Mouse (Mus musculus) testis, adult 2 months (tissue): ENCODE measurements at regions not wholly inside any gene's neighbourhood (a gene's known extent, or its start where the extent isn't known, plus 50 kb on each side); places are given as distances from the start of the nearest gene placed in this dataset.

Experiments
- H3K27ac ChIP-seq: fragments of 200-500 bp; 2 replicates; pipeline ENCODE4 v1.5.1; 2012; ENCODE audit warnings: low read depth, low read length; ENCODE audit not compliant: control insufficient read depth, insufficient read depth
- H3K27me3 ChIP-seq: fragments of 200-500 bp; 2 replicates; pipeline ENCODE4 v1.6.1; 2012; ENCODE audit warnings: mild to moderate bottlenecking, low read length, moderate library complexity; ENCODE audit not compliant: control insufficient read depth, insufficient read depth
- H3K36me3 ChIP-seq: fragments of 200-500 bp; 2 replicates; pipeline ENCODE4 v1.6.1; 2012; ENCODE audit warnings: mild to moderate bottlenecking, low read length; ENCODE audit not compliant: control insufficient read depth, insufficient read depth
- H3K4me1 ChIP-seq: fragments of 200-500 bp; 2 replicates; pipeline ENCODE4 v1.6.1; 2012; ENCODE audit warnings: low read length; ENCODE audit not compliant: control insufficient read depth, insufficient read depth
- H3K4me3 ChIP-seq: fragments of 200-500 bp; 2 replicates; pipeline ENCODE4 v1.5.1; 2012; ENCODE audit warnings: low read depth, mild to moderate bottlenecking, low read length, moderate library complexity, mixed read lengths; ENCODE audit not compliant: control insufficient read depth
- CTCF ChIP-seq: fragments of 200-500 bp; IDR thresholded peaks from 2 replicates; pipeline ENCODE4 v1.5.1; 2012; ENCODE audit warnings: low read depth, mild to moderate bottlenecking, inconsistent platforms, low read length, moderate library complexity; ENCODE audit not compliant: control insufficient read depth, insufficient read depth, insufficient replicate concordance
- POLR2A ChIP-seq: fragments of 200-500 bp; IDR thresholded peaks from 2 replicates; pipeline ENCODE4 v1.6.1; 2012; ENCODE audit warnings: low read depth, mild to moderate bottlenecking, inconsistent platforms, low read length, moderate library complexity; ENCODE audit not compliant: control insufficient read depth

DNA sequence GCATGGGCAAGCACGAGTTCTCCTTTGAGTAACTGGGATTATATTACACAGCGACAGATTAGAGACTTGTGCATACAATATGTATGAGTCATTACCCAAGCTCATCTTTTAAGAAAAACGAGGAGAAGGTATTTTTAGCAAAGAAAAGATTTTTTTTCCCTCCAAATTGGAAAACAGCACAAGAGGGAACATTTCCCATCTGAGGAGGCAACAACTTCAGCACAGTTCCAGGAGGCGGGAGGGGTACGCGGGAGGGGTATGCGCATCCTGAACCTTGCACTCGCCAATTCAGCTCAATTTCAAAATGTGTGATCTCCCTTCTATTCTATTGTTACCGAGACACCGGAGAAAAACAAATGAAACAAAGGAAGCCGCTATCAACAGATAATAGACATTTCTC, 472.6 kb upstream of the Tmem132c start:
- H3K4me1 ChIP-seq = no peaks in the 10 kb centered on the region
- no peak for TF ChIP-seq CTCF
- TF ChIP-seq POLR2A = no peak
- no peak overlapping the region for H3K27ac ChIP-seq
- no peaks in the 10 kb centered on the region for H3K27me3 ChIP-seq
- no peaks in the 10 kb centered on the region for H3K36me3 ChIP-seq
- no peak overlapping the region for H3K4me3 ChIP-seq

DNA sequence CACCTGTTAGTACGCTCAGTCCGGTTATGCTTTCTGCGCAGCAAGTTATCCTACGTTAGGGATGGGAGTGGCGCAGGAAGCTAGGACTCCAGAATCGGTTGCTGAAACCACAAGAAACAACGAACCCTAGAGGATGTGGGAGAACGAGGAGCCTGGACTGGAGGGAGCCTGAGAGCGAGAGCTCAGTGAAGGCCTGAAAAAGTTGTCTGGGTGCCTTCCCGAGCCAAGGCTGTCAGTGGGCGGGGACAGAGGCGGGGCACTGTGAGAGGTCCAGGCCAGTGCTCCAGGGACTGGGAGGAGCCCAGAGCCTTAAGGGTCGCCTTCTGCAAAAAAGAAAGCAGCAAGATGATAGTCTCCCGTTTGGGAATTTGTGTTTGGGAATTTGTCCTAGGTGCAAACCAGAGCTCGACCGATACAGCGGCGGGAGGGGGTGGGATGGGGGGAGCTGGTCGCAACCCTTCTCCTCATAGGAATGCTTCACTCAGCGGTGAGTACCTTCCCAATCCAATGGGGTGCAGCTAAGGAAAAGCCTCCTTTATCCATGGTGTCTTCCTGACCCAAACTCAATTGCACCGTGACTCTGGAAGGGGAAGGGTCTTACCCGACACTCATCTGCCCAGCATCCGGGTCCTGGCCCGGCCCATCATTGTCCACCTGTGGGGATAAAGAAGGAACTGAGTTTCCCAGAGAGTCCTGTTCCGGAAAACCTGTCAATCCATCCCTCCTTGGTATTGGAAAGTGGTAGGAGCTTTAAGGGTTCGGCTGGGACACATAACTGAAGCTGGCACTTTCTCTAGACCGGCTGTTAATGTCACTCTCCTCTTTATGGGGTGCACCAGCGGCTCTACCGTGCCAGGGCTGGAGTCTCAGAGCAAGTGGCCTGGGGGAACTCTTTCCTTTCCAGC, 453.6 kb upstream of the Tmem132c start:
- peak overlapping the region; percentile 22 for H3K4me3 ChIP-seq
- no peaks in the 10 kb centered on the region for H3K36me3 ChIP-seq
- TF ChIP-seq CTCF = no peak
- TF ChIP-seq POLR2A = no peak
- no peaks in the 10 kb centered on the region; the same call in 1 of the 2 replicates for H3K27me3 ChIP-seq
- peaks cover 2% of the 10 kb centered on the region; the same call in 1 of the 2 replicates for H3K4me1 ChIP-seq
- no peak overlapping the region for H3K27ac ChIP-seq

DNA sequence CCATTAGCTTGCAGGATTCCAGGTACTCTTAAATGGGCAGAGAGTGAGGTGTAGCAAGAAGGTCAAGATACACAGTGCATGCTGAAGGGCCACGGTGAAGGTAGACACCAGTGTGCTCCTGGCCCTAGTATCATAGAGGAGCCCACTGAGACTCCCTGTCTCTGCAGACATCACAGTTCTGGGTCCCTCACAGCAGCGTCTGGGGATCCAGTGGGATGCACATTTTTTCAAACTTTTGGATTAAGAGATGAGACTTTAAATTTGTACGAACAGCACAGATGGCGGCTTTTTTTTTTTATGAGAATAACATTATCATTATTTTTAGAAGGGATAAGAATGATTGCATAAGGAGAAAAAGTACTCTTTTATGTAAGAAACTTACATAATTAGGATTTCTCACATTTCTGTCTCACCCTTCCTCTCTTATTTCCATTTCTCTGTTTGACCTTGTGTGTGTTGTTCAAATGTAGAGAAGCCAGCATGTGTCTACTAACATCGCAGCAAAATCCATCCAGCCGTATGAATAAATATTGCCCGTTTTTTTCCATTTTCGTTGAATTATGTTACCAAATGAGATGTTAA, 441.8 kb upstream of the Tmem132c start:
- TF ChIP-seq CTCF (no peak), POLR2A (no peak)
- Histone ChIP-seq H3K4me1 (no peaks in the 10 kb centered on the region), H3K27ac (no peak overlapping the region), H3K4me3 (no peak overlapping the region), H3K27me3 (no peaks in the 10 kb centered on the region), H3K36me3 (no peaks in the 10 kb centered on the region)

DNA sequence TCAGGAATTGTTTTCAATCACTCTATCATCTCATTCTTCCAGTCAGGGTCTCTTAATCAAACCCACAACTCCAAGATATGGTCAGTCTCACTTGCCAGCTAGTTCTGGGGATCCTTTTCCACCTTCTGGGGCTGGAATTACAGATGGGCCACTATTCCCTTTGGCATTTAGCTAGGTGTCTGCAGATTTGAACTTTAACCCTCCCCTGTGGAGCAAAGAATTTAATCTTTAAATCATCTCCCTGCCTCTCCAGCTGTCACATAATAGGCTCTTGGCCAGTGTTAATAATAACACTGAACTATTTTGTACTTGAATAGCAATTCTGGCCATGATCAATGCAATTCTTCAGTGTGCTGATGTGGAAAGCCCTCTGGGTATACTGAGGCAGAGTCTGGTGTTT, 435.0 kb upstream of the Tmem132c start:
- H3K27ac ChIP-seq = no peak overlapping the region
- no peaks in the 10 kb centered on the region for H3K36me3 ChIP-seq
- H3K27me3 ChIP-seq = no peaks in the 10 kb centered on the region
- H3K4me1 ChIP-seq = no peaks in the 10 kb centered on the region
- TF ChIP-seq CTCF (no peak), POLR2A (no peak)
- no peak overlapping the region for H3K4me3 ChIP-seq

DNA sequence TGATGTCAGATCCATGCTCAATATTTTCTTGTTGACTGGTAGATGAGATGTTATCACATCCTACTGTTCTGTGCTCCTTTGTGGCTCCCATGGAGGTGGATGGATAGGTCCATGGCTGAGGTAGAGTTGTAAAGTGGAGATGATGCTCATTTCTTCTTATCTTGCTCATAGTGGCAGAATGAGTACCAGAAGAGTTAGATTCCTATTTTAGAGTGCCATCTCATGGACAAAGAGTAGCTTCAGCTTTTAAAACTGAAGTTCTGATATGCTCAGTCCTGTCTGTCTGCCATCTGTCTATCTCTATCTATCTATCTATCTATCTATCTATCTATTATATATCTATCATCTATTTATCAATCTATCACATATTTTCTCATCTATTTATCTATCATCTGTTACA, 425.5 kb upstream of the Tmem132c start:
- no peaks in the 10 kb centered on the region for H3K36me3 ChIP-seq

DNA sequence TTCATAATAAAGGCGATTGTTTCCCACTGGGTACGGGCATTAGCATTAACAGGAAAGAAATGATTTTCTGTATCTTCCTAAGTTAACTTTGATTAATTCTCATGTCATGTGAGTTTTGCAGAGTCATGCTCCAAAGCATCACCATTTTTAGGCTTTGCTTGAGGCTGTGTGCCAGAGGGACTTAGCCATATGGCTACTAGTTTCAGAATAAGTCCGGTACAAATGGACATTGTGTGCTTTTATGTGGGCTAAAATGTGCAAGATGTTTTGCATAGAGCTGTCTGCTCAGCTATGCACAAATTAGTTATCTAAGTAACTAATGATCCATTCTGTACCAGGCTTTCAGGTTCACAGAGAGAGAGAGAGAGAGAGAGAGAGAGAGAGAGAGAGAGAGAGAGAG, 406.2 kb upstream of the Tmem132c start:
- TF ChIP-seq CTCF (no peak), POLR2A (no peak)
- Histone ChIP-seq H3K27ac (no peak overlapping the region), H3K4me3 (no peak overlapping the region), H3K27me3 (no peaks in the 10 kb centered on the region), H3K4me1 (no peaks in the 10 kb centered on the region), H3K36me3 (no peaks in the 10 kb centered on the region)

More for the DNA sequence above, 425.5 kb upstream of the Tmem132c start:
- TF ChIP-seq CTCF (no peak), POLR2A (no peak)
- Histone ChIP-seq H3K4me3 (no peak overlapping the region), H3K27ac (no peak overlapping the region), H3K27me3 (no peaks in the 10 kb centered on the region), H3K4me1 (no peaks in the 10 kb centered on the region)

DNA sequence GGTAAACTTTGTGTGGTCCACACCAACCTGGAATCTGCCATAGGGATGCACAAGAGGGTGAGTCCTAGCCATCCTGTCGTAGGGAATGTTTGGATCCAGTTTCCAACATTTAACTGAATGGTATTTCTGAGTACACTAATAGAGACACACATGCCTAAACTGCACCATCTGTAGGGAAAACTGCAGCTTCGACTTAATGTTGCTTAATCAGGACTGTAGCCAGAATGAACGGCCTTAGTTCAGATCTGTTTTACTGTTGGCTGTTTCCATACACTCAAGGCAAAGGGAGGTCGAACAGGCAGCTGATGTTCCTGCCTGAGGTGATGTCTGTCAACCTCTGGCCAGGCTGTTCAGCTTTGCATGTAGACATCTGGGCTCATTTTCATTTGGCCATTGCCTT, 399.0 kb upstream of the Tmem132c start:
- TF ChIP-seq POLR2A = no peak
- TF ChIP-seq CTCF = no peak
- no peaks in the 10 kb centered on the region for H3K4me1 ChIP-seq
- no peak overlapping the region for H3K27ac ChIP-seq
- H3K4me3 ChIP-seq = no peak overlapping the region
- no peaks in the 10 kb centered on the region for H3K27me3 ChIP-seq
- no peaks in the 10 kb centered on the region for H3K36me3 ChIP-seq
